Mouse (Mus musculus) CH12.LX (cell line): ENCODE measurements around the gene Ppm1j. TPM values are rescaled to one million over a fixed set of nuclear protein-coding genes. Genes with fewer than 3 reads are reported as not detected.

Experiments
- DNase-seq: peaks from one replicate; pipeline ENCODE4 v3.0.0-alpha.2; 2013; ENCODE audit errors: extremely low read depth
- H3K27ac ChIP-seq: 2 replicates; pipeline ENCODE4 v1.5.1; 2012; ENCODE audit warnings: low read depth, mild to moderate bottlenecking, control low read depth, moderate library complexity; ENCODE audit not compliant: insufficient read depth
- H3K27me3 ChIP-seq: replicated peaks from 2 replicates; pipeline ENCODE3; 2012; ENCODE audit warnings: inconsistent platforms
- H3K36me3 ChIP-seq, 2 experiments: replicated peaks in 1 of 2; 2 replicates each; pipeline versions ENCODE3 to v1.6.1; 2012; ENCODE audit warnings: inconsistent platforms in 1 of 2, low read length in 1 of 2, mild to moderate bottlenecking in 1 of 2, mixed read lengths in 1 of 2, moderate library complexity in 1 of 2; ENCODE audit not compliant: control insufficient read depth in 1 of 2, insufficient read depth in 1 of 2
- H3K4me1 ChIP-seq, 2 experiments: 2 replicates each; pipeline ENCODE4 v1.6.1; 2012; ENCODE audit warnings: inconsistent platforms in 1 of 2, moderate library complexity in 1 of 2; ENCODE audit not compliant: insufficient read depth in 2 of 2, control insufficient read depth in 1 of 2
- H3K4me2 ChIP-seq: 2 replicates; pipeline ENCODE4 v1.6.1; 2012; ENCODE audit warnings: low read depth, mild to moderate bottlenecking, control low read depth; ENCODE audit not compliant: poor library complexity, insufficient read depth, severe bottlenecking
- H3K4me3 ChIP-seq, 3 experiments: fragments of 150-350 bp in 1 of 3; sonication (generic) in 1 of 3; replicated peaks in 1 of 3; 2 replicates each; pipeline versions ENCODE3 to v1.5.1; 2011 to 2012; ENCODE audit warnings: low read depth in 2 of 3, low read length in 2 of 3, mild to moderate bottlenecking in 2 of 3, moderate library complexity in 2 of 3, control low read depth in 1 of 3, improper control_type of control experiment in 1 of 3, inconsistent platforms in 1 of 3, mixed read lengths in 1 of 3; ENCODE audit not compliant: poor library complexity in 1 of 3
- H3K79me2 ChIP-seq: replicated peaks from 2 replicates; pipeline ENCODE4 v1.6.1; 2012; ENCODE audit warnings: mild to moderate bottlenecking, moderate library complexity; ENCODE audit not compliant: control insufficient read depth, poor library complexity, insufficient read depth, severe bottlenecking; ENCODE audit errors: extremely low read depth
- H3K9ac ChIP-seq: 2 replicates; pipeline ENCODE4 v1.6.1; 2012; ENCODE audit warnings: low read depth, mild to moderate bottlenecking, control low read depth, moderate library complexity; ENCODE audit not compliant: insufficient read depth
- H3K9me3 ChIP-seq: replicated peaks from 2 replicates; pipeline ENCODE3; 2012; ENCODE audit warnings: low read length, inconsistent platforms, mixed read lengths
- BHLHE40 ChIP-seq: IDR thresholded peaks from 2 replicates; pipeline ENCODE4 v1.6.1; 2011; ENCODE audit warnings: mild to moderate bottlenecking, low read depth, low read length, improper control_type of control experiment
- CHD1 ChIP-seq: IDR thresholded peaks from 2 replicates; pipeline ENCODE4 v1.6.1; 2012; ENCODE audit warnings: low read depth, low read length, improper control_type of control experiment, inconsistent platforms
- CHD2 ChIP-seq: IDR thresholded peaks from 2 replicates; pipeline ENCODE4 v1.6.1; 2011; ENCODE audit warnings: low read length, improper control_type of control experiment
- CTCF ChIP-seq, 2 experiments: IDR thresholded peaks in 1 of 2; conservative IDR thresholded peaks in 1 of 2; 2 replicates each; pipeline ENCODE4 v1.5.1; 2011 to 2012; ENCODE audit warnings: low read depth in 2 of 2, low read length in 2 of 2, improper control_type of control experiment in 1 of 2, inconsistent platforms in 1 of 2, mild to moderate bottlenecking in 1 of 2, moderate library complexity in 1 of 2
- E2F4 ChIP-seq: IDR thresholded peaks from 2 replicates; pipeline ENCODE4 v1.6.1; 2011; ENCODE audit warnings: low read depth, low read length, improper control_type of control experiment; ENCODE audit not compliant: insufficient replicate concordance
- ELF1 ChIP-seq: IDR thresholded peaks from 2 replicates; pipeline ENCODE4 v1.6.1; 2014; ENCODE audit warnings: low read depth, mild to moderate bottlenecking, inconsistent platforms, low read length, improper control_type of control experiment
- EP300 ChIP-seq: IDR thresholded peaks from 2 replicates; pipeline ENCODE4 v1.6.1; 2011; ENCODE audit warnings: low read length, improper control_type of control experiment
- GABPA ChIP-seq: IDR thresholded peaks from 2 replicates; pipeline ENCODE4 v1.6.1; 2012; ENCODE audit warnings: low read depth, low read length, improper control_type of control experiment, inconsistent platforms; ENCODE audit not compliant: insufficient replicate concordance
- HCFC1 ChIP-seq: IDR thresholded peaks from 2 replicates; pipeline ENCODE4 v1.6.1; 2012; ENCODE audit warnings: low read depth, mild to moderate bottlenecking, inconsistent platforms, low read length, improper control_type of control experiment
- IRF4 ChIP-seq: IDR thresholded peaks from 2 replicates; pipeline ENCODE4 v1.6.1; 2014; ENCODE audit warnings: low read depth, mild to moderate bottlenecking, inconsistent platforms, low read length, improper control_type of control experiment
- JUN ChIP-seq: IDR thresholded peaks from 2 replicates; pipeline ENCODE4 v1.6.1; 2011; ENCODE audit warnings: low read depth, mild to moderate bottlenecking, low read length, improper control_type of control experiment, moderate library complexity; ENCODE audit not compliant: insufficient read depth
- JUND ChIP-seq: conservative IDR thresholded peaks from 2 replicates; pipeline ENCODE4 v1.6.1; 2011; ENCODE audit warnings: low read depth, low read length, improper control_type of control experiment
- KAT2A ChIP-seq: IDR thresholded peaks from 2 replicates; pipeline ENCODE4 v1.6.1; 2012; ENCODE audit warnings: low read length, improper control_type of control experiment, inconsistent platforms; ENCODE audit not compliant: insufficient replicate concordance
- MAFK ChIP-seq: IDR thresholded peaks from 2 replicates; pipeline ENCODE4 v1.6.1; 2011; ENCODE audit warnings: low read length, improper control_type of control experiment; ENCODE audit not compliant: insufficient replicate concordance
- MAX ChIP-seq: IDR thresholded peaks from 2 replicates; pipeline ENCODE4 v1.6.1; 2011; ENCODE audit warnings: low read length, improper control_type of control experiment
- MEF2A ChIP-seq: IDR thresholded peaks from 2 replicates; pipeline ENCODE4 v1.6.1; 2014; ENCODE audit warnings: low read depth, mild to moderate bottlenecking, inconsistent platforms, low read length, improper control_type of control experiment, borderline replicate concordance
- MXI1 ChIP-seq: IDR thresholded peaks from 2 replicates; pipeline ENCODE4 v1.6.1; 2011; ENCODE audit warnings: mild to moderate bottlenecking, low read depth, low read length, improper control_type of control experiment
- MYC ChIP-seq: IDR thresholded peaks from 2 replicates; pipeline ENCODE4 v1.6.1; 2011; ENCODE audit warnings: low read depth, mild to moderate bottlenecking, improper control_type of control experiment, low read length
- NELFE ChIP-seq: IDR thresholded peaks from 2 replicates; pipeline ENCODE4 v1.6.1; 2011; ENCODE audit warnings: low read depth, low read length, improper control_type of control experiment
- NRF1 ChIP-seq: IDR thresholded peaks from 2 replicates; pipeline ENCODE4 v1.6.1; 2014; ENCODE audit warnings: low read depth, mild to moderate bottlenecking, inconsistent platforms, low read length, improper control_type of control experiment, moderate library complexity
- POLR2A ChIP-seq: IDR thresholded peaks from 2 replicates; pipeline ENCODE4 v1.6.1; 2011; ENCODE audit warnings: low read depth, mild to moderate bottlenecking, improper control_type of control experiment, low read length
- POLR2AphosphoS2 ChIP-seq: IDR thresholded peaks from 2 replicates; pipeline ENCODE4 v1.6.1; 2011; ENCODE audit warnings: low read depth, low read length, improper control_type of control experiment
- RAD21 ChIP-seq: IDR thresholded peaks from 2 replicates; pipeline ENCODE4 v1.6.1; 2011; ENCODE audit warnings: low read depth, mild to moderate bottlenecking, low read length, improper control_type of control experiment, moderate library complexity
- RCOR1 ChIP-seq: conservative IDR thresholded peaks from 2 replicates; pipeline ENCODE4 v1.6.1; 2012; ENCODE audit warnings: low read depth, mild to moderate bottlenecking, inconsistent platforms, low read length, improper control_type of control experiment
- SIN3A ChIP-seq: IDR thresholded peaks from 2 replicates; pipeline ENCODE4 v1.6.1; 2012; ENCODE audit warnings: low read length, improper control_type of control experiment, inconsistent platforms
- SMC3 ChIP-seq: IDR thresholded peaks from 2 replicates; pipeline ENCODE4 v1.6.1; 2011; ENCODE audit warnings: low read depth, low read length, improper control_type of control experiment
- TBP ChIP-seq: conservative IDR thresholded peaks from 2 replicates; pipeline ENCODE4 v1.6.1; 2011; ENCODE audit warnings: low read depth, low read length, improper control_type of control experiment
- TCF12 ChIP-seq: IDR thresholded peaks from 2 replicates; pipeline ENCODE4 v1.6.1; 2014; ENCODE audit warnings: low read depth, mild to moderate bottlenecking, inconsistent platforms, low read length, improper control_type of control experiment
- USF1 ChIP-seq: IDR thresholded peaks from 2 replicates; pipeline ENCODE4 v1.6.1; 2014; ENCODE audit warnings: low read depth, mild to moderate bottlenecking, inconsistent platforms, low read length, improper control_type of control experiment
- ZC3H11A ChIP-seq: IDR thresholded peaks from 2 replicates; pipeline ENCODE4 v1.6.1; 2012; ENCODE audit warnings: low read depth, mild to moderate bottlenecking, inconsistent platforms, low read length, improper control_type of control experiment
- ZKSCAN1 ChIP-seq: IDR thresholded peaks from 2 replicates; pipeline ENCODE4 v1.6.1; 2012; ENCODE audit warnings: low read depth, inconsistent platforms, low read length, improper control_type of control experiment, borderline replicate concordance
- ZMIZ1 ChIP-seq: IDR thresholded peaks from 2 replicates; pipeline ENCODE4 v1.6.1; 2012; ENCODE audit warnings: low read depth, mild to moderate bottlenecking, inconsistent platforms, low read length, improper control_type of control experiment
- ZNF384 ChIP-seq: IDR thresholded peaks from 2 replicates; pipeline ENCODE4 v1.6.1; 2012; ENCODE audit warnings: low read depth, low read length, improper control_type of control experiment, inconsistent platforms
- dilution Hi-C: fragments of 300-500 bp; cut with MboI; formaldehyde crosslinking; loops from 2 replicates; pipeline ENCODE4 v1.14.3; 2020; ENCODE audit warnings: low sequenced_read_pairs; ENCODE audit not compliant: extremely low pct_unique_long_range_greater_than_20kb, extremely low pct_ligation_motif_present
- in situ Hi-C: fragments of 300-500 bp; cut with MboI; formaldehyde crosslinking; loops from 3 replicates; pipeline ENCODE4 v1.14.3; 2019; ENCODE audit warnings: low sequenced_read_pairs, low pct_ligation_motif_present, low pct_unique_long_range_greater_than_20kb, mixed read lengths
- polyA plus RNA-seq: library from polyadenylated mRNA; unstranded; fragments of >175 nt; gene quantifications from 2 replicates; pipeline ENCODE4 v1.2.1, GENCODE M21; 2012; ENCODE audit warnings: low read depth; ENCODE audit not compliant: insufficient read length
- total RNA-seq, 2 experiments: library from RNA; depleted of rRNA; stranded (reverse); fragments of 300-350 nt in 1 of 2; fragments of >200 nt in 1 of 2; gene quantifications; 2 replicates each; pipeline ENCODE4 v1.2.3; 2012 to 2014

The Ppm1j gene
- total and polyA plus RNA-seq, 3 experiments: 2.1 to 6.5 (median 6.4) TPM

DNA sequence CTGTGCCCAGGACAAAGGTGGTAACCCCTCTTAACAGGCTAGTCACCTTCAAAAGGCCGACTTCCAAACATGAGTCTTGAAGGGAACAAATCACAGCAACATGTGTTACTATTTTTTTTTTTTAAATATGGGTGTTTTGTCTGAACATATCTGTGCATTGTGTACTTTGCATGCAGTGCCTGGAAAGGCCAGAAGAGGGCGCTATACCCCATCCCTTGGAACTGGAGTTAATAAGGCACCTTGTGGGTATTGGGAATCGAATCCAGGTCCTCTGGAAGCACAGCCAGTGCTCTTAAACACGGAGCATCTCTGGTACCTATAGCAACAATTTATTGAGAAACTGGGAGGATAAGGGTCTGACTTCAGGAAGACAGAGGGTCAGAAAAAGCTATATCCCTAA lies 15.8 kb upstream of the Ppm1j start:
- TF ChIP-seq CTCF (conservative IDR thresholded peaks at IDR 0.05 in 1 of 2, IDR thresholded peaks at IDR 0.05 in 1 of 2; ENCODE audit: low read depth in 2 of 2, low read length in 2 of 2): peak; percentile 67 to 96
- 0 out of 2 replicates have a peak, but pooled peaks have one; percentile 47 for TF ChIP-seq ZNF384
- peak; percentile 23 for TF ChIP-seq RAD21
- TF ChIP-seq SMC3: peak; percentile 13; the same call in 1 of the 2 replicates
- TF ChIP-seq SIN3A: no peak
- in situ Hi-C loops: no loop called here
- Histone ChIP-seq H3K36me3 (no peaks in the 10 kb centered on the region), H3K4me2 (no peak overlapping the region), H3K9me3 (no peaks in the 10 kb centered on the region), H3K79me2 (no peaks in the 10 kb centered on the region), H3K4me3 (no peak overlapping the region), H3K27me3 (no peaks in the 10 kb centered on the region), H3K27ac (no peak overlapping the region), H3K9ac (no peak overlapping the region), H3K4me1 (peaks cover 9 to 22% of the 10 kb centered on the region in 2 experiments)
- DNase-seq: peak; percentile 45
- dilution Hi-C loops: no loop called here

GRCm38 (mm10) chr3:104767141-104767540 lies 13.7 kb upstream of the Ppm1j start:
- Histone ChIP-seq H3K79me2 (no peaks in the 10 kb centered on the region), H3K9ac (no peak overlapping the region), H3K9me3 (no peaks in the 10 kb centered on the region), H3K4me3 (no peak overlapping the region), H3K4me1 (peaks cover 4 to 22% of the 10 kb centered on the region in 2 experiments; a peak in 3 of 4 replicates), H3K36me3 (no peaks in the 10 kb centered on the region), H3K4me2 (no peak overlapping the region), H3K27ac (no peak overlapping the region), H3K27me3 (no peaks in the 10 kb centered on the region)
- in situ Hi-C loops (no loop called here), dilution Hi-C loops (no loop called here)
- DNase-seq: peak; percentile 48
- TF ChIP-seq SMC3: no peak
- no peak for TF ChIP-seq SIN3A
- no peak for TF ChIP-seq NELFE
- no peak for TF ChIP-seq NRF1
- no peak for TF ChIP-seq ZC3H11A
- peak; percentile 87 for TF ChIP-seq ZNF384
- peak; percentile 98 for TF ChIP-seq JUN
- no peak for TF ChIP-seq TBP
- TF ChIP-seq TCF12: no peak
- TF ChIP-seq POLR2AphosphoS2: no peak
- 0 out of 2 replicates have a peak, but pooled peaks have one; percentile 26 for TF ChIP-seq BHLHE40
- TF ChIP-seq MXI1: no peak
- no peak for TF ChIP-seq MAFK
- no peak for TF ChIP-seq ZKSCAN1
- peak; percentile 80 for TF ChIP-seq EP300
- no peak for TF ChIP-seq ELF1
- TF ChIP-seq JUND: peak; percentile 92
- peak; percentile 90 for TF ChIP-seq IRF4
- no peak for TF ChIP-seq ZMIZ1
- no peak for TF ChIP-seq E2F4
- peak; percentile 24; the same call in 1 of the 2 replicates for TF ChIP-seq HCFC1
- no peak for TF ChIP-seq POLR2A
- peak; percentile 26 for TF ChIP-seq USF1
- no peak for TF ChIP-seq MAX
- no peak for TF ChIP-seq CHD2
- TF ChIP-seq GABPA: no peak
- TF ChIP-seq RAD21: no peak
- TF ChIP-seq MYC: no peak
- TF ChIP-seq KAT2A: no peak
- no peak for TF ChIP-seq CHD1
- TF ChIP-seq RCOR1: no peak
- peak; percentile 100 for TF ChIP-seq MEF2A
